ENCODE assay signal across 15 mouse cellular contexts in the genomic region with DNA sequence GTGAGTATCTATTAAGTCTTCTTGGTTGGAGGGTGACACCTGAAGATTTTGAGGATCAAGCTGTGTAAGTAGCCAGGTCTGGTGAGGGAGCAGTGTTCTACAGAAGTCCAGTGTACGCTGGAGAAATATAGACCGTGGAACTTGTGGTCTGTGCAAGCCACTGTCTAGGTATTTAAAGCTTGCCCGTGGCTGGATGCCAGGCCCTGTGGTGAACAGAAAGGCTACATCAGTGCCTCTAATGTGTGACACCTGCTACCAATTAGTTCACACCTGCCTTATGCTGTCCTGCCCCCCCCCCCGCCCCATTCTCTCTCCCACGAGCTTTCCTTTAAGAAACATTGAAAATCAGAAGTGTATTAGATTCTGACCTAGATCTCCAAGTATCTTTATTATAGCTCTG. TPM values are rescaled to one million over a fixed set of nuclear protein-coding genes. Genes with fewer than 3 reads are reported as not detected.
DNase-seq lines count a peak whose midpoint lies in the region.
"Had no signal": no experiment of that assay in that cellular context is flagged by ENCODE, and none has a peak within 500 bp of the region (broad histone marks: within the 10 kb centered on the region; RNA-seq: fewer than 3 reads in every experiment).

No protein-coding gene starts in this region.

- DNase-seq in heart, postnatal 4 days: peak; percentile 29
- no peak for DNase-seq in heart, postnatal 25 days (ENCODE audit: low spot score)
- DNase-seq in NIH3T3 (ENCODE audit: low read depth): peak; percentile 51
- DNase-seq in cerebellum, adult 11-12 months: peak; percentile 80
- peak; percentile 89 to 92 for DNase-seq in cerebellum, postnatal 14 days
- DNase-seq in right cerebral cortex, postnatal 10 days (ENCODE audit: low spot score in 2 of 2): no peak
- no peak for DNase-seq in kidney, adult 9 months
- DNase-seq in layer of hippocampus, postnatal 10 days (ENCODE audit: low spot score in 2 of 2): no peak
- DNase-seq: adrenal gland, adult 2 months; gastrocnemius, postnatal 36 days; layer of hippocampus, postnatal 36 days; liver, postnatal 0 days; midbrain, embryonic 14.5 days; retina, postnatal 1 day; thymus, postnatal 14 days had no signal

- intact Hi-C loops in heart, postnatal 25 days (cut with DNase I): no loop called here

RNA-seq across cellular contexts. Expression of a gene that starts 40.4 kb away (rescaled TPM):
- 10 to 100 TPM; 60.2 to 62.1 TPM for total RNA-seq in heart, postnatal 4 days (2021)
- 10 to 100 TPM; 70.4 to 74.0 TPM for total RNA-seq in heart, postnatal 25 days (2021)
- total RNA-seq in layer of hippocampus, postnatal 10 days (2021): 10 to 100 TPM in 1 of 2 experiments, 1 to 10 TPM in 1; 6.4 to 11.0 TPM

Comparison
In these comparisons a context has a peak if more than half of its experiments do, and no peak if none do; other contexts are left out.
1. DNase-seq: peak in heart, postnatal 4 days (single experiment), NIH3T3 (single experiment), cerebellum, adult 11-12 months (single experiment) and cerebellum, postnatal 14 days (2 of 2); none in heart, postnatal 25 days (single experiment), right cerebral cortex, postnatal 10 days (0 of 2), kidney, adult 9 months (single experiment) and layer of hippocampus, postnatal 10 days (0 of 2).
2. RNA of a gene that starts 40.4 kb away (total RNA-seq): 70.4 to 74.0 TPM in heart, postnatal 25 days and 60.2 to 62.1 TPM in heart, postnatal 4 days; 6.4 to 11.0 TPM in layer of hippocampus, postnatal 10 days; every median in the first group is over 4 times any median in the second.